Mouse (Mus musculus) limb, embryonic 15.5 days (tissue): ENCODE measurements around the gene Smarca4. TPM values are rescaled to one million over a fixed set of nuclear protein-coding genes. Genes with fewer than 3 reads are reported as not detected.
"Not testable (repeated sequence)": the region's sequence is repeated elsewhere in the genome, so short reads cannot be mapped to it uniquely, and the experiment has no call there.

Source experiments
- ATAC-seq: fragments of 200-750 bp; cut with Nextera tagmentation; 2 replicates; pipeline ENCODE4 v1.8.0; 2017; ENCODE audit warnings: low read depth, moderate TSS enrichment; ENCODE audit not compliant: insufficient number of reproducible peaks, low FRiP score, low TSS enrichment
- H3K27ac ChIP-seq: fragments of 300-500 bp; sonication (generic); 2 replicates; pipeline ENCODE4 v1.5.1; 2015; ENCODE audit warnings: moderate library complexity, mild to moderate bottlenecking, inconsistent platforms
- H3K27me3 ChIP-seq: fragments of 300-500 bp; sonication (generic); 2 replicates; pipeline ENCODE4 v1.6.1; 2015; ENCODE audit warnings: inconsistent platforms
- H3K36me3 ChIP-seq: fragments of 300-500 bp; sonication (generic); 2 replicates; pipeline ENCODE4 v1.6.1; 2015; ENCODE audit warnings: inconsistent platforms
- H3K4me1 ChIP-seq: fragments of 300-500 bp; sonication (generic); 2 replicates; pipeline ENCODE4 v1.6.1; 2015; ENCODE audit warnings: inconsistent platforms
- H3K4me2 ChIP-seq: fragments of 300-500 bp; sonication (generic); 2 replicates; pipeline ENCODE4 v1.6.1; 2015; ENCODE audit warnings: mild to moderate bottlenecking, inconsistent platforms
- H3K4me3 ChIP-seq: fragments of 300-500 bp; sonication (generic); 2 replicates; pipeline ENCODE4 v1.5.1; 2015; ENCODE audit warnings: mild to moderate bottlenecking, inconsistent platforms
- H3K9ac ChIP-seq: fragments of 300-500 bp; sonication (generic); 2 replicates; pipeline ENCODE4 v1.6.1; 2015; ENCODE audit warnings: inconsistent platforms
- H3K9me3 ChIP-seq: fragments of 300-500 bp; sonication (generic); 2 replicates; pipeline ENCODE4 v1.6.1; 2016; ENCODE audit warnings: inconsistent platforms
- WGBS: fragments of 180-500 bp; shearing (Covaris S2); methylation state at CpG from one replicate; pipeline ENCODE4 v1.1.7; 2015; 5-methylcytosine and 5-hydroxymethylcytosine counted together
- polyA plus RNA-seq: library from polyadenylated mRNA; unstranded; fragments of >200 nt; fragmentation: Nextera tagmentation; extraction: Ambion mirVana; gene quantifications from 2 replicates; pipeline ENCODE4 v1.2.1, GENCODE M21; 2015

Smarca4 gene
- polyA plus RNA-seq, 1 experiment from 2014 or later, result 65.4 TPM

- H3K27me3 ChIP-seq, result no peaks in the 10 kb centered on the region
- no peak overlapping the region for H3K27ac ChIP-seq
- no peak for ATAC-seq
- peaks cover 94% of the 10 kb centered on the region for H3K36me3 ChIP-seq
- 88% methylated on average over 4 of the region's 4 CpGs for WGBS
- H3K4me2 ChIP-seq, result no peak overlapping the region
- H3K9ac ChIP-seq, result no peak overlapping the region
- no peaks in the 10 kb centered on the region for H3K9me3 ChIP-seq
- no peaks in the 10 kb centered on the region for H3K4me1 ChIP-seq
- no peak overlapping the region for H3K4me3 ChIP-seq
Observed at GRCm38 (mm10) chr9:21680448-21680847, 64.5 kb downstream of the Smarca4 start.

- Histone ChIP-seq H3K4me2 (no peak overlapping the region), H3K9me3 (no peaks in the 10 kb centered on the region), H3K36me3 (peaks cover 94% of the 10 kb centered on the region), H3K9ac (no peak overlapping the region), H3K27ac (no peak overlapping the region), H3K4me3 (no peak overlapping the region), H3K4me1 (no peaks in the 10 kb centered on the region), H3K27me3 (no peaks in the 10 kb centered on the region)
- WGBS, result 82% methylated on average over 4 of the region's 4 CpGs
- ATAC-seq, result no peak
Observed at GRCm38 (mm10) chr9:21682827-21683226, 66.9 kb downstream of the Smarca4 start.

- Histone ChIP-seq H3K9ac (no peak overlapping the region), H3K27me3 (no peaks in the 10 kb centered on the region), H3K4me3 (no peak overlapping the region), H3K4me2 (no peak overlapping the region), H3K9me3 (no peaks in the 10 kb centered on the region), H3K36me3 (peaks cover 93% of the 10 kb centered on the region), H3K27ac (no peak overlapping the region), H3K4me1 (no peaks in the 10 kb centered on the region)
- no peak for ATAC-seq
- WGBS, result 77% methylated on average over 3 of the region's 3 CpGs
Observed at GRCm38 (mm10) chr9:21683897-21684296, 67.9 kb downstream of the Smarca4 start.

GRCm38 (mm10) chr9:21688554-21688953 is 72.6 kb downstream of the Smarca4 start:
- Histone ChIP-seq H3K27me3 (no peaks in the 10 kb centered on the region), H3K36me3 (peaks cover 94% of the 10 kb centered on the region), H3K27ac (no peak overlapping the region), H3K9me3 (no peaks in the 10 kb centered on the region), H3K4me2 (no peak overlapping the region), H3K4me1 (no peaks in the 10 kb centered on the region), H3K4me3 (no peak overlapping the region), H3K9ac (no peak overlapping the region)
- WGBS, result 90% methylated on average over 7 of the region's 7 CpGs
- ATAC-seq, result no peak

- Histone ChIP-seq H3K36me3 (peaks cover 89% of the 10 kb centered on the region), H3K9ac (no peak overlapping the region), H3K4me3 (no peak overlapping the region), H3K27me3 (no peaks in the 10 kb centered on the region), H3K4me2 (no peak overlapping the region), H3K4me1 (no peaks in the 10 kb centered on the region), H3K27ac (no peak overlapping the region), H3K9me3 (no peaks in the 10 kb centered on the region)
- ATAC-seq, result no peak
- 87% methylated on average over 3 of the region's 3 CpGs for WGBS
Observed at GRCm38 (mm10) chr9:21690031-21690430, 74.1 kb downstream of the Smarca4 start.

GRCm38 (mm10) chr9:21691862-21692261 is 75.9 kb downstream of the Smarca4 start:
- Histone ChIP-seq H3K4me2 (no peak overlapping the region), H3K4me3 (no peak overlapping the region), H3K4me1 (no peaks in the 10 kb centered on the region), H3K9ac (no peak overlapping the region), H3K9me3 (no peaks in the 10 kb centered on the region), H3K27me3 (no peaks in the 10 kb centered on the region), H3K27ac (no peak overlapping the region), H3K36me3 (peaks cover 86% of the 10 kb centered on the region)
- 55% methylated on average over 2 of the region's 2 CpGs for WGBS
- ATAC-seq, result no peak

GRCm38 (mm10) chr9:21692491-21692890 is 76.5 kb downstream of the Smarca4 start:
- 94% methylated on average over 4 of the region's 4 CpGs for WGBS
- no peak for ATAC-seq
- Histone ChIP-seq H3K9ac (no peak overlapping the region), H3K27ac (no peak overlapping the region), H3K4me1 (no peaks in the 10 kb centered on the region), H3K27me3 (no peaks in the 10 kb centered on the region), H3K36me3 (peaks cover 86% of the 10 kb centered on the region), H3K4me3 (no peak overlapping the region), H3K9me3 (no peaks in the 10 kb centered on the region), H3K4me2 (no peak overlapping the region)

- no peak overlapping the region for H3K4me3 ChIP-seq
- no peaks in the 10 kb centered on the region for H3K9me3 ChIP-seq
- H3K36me3 ChIP-seq, result peaks cover 85% of the 10 kb centered on the region
- H3K9ac ChIP-seq, result no peak overlapping the region
- H3K4me2 ChIP-seq, result no peak overlapping the region
- H3K27me3 ChIP-seq, result no peaks in the 10 kb centered on the region
- no peaks in the 10 kb centered on the region for H3K4me1 ChIP-seq
- no peak overlapping the region for H3K27ac ChIP-seq
- no peak for ATAC-seq
Observed at GRCm38 (mm10) chr9:21694071-21694470, 78.1 kb downstream of the Smarca4 start.

GRCm38 (mm10) chr9:21695229-21695792 is 79.3 kb downstream of the Smarca4 start:
- no peak for ATAC-seq
- Histone ChIP-seq H3K4me1 (no peaks in the 10 kb centered on the region), H3K36me3 (peaks cover 87% of the 10 kb centered on the region), H3K4me2 (no peak overlapping the region), H3K9me3 (no peaks in the 10 kb centered on the region), H3K9ac (no peak overlapping the region), H3K27ac (no peak overlapping the region), H3K27me3 (no peaks in the 10 kb centered on the region), H3K4me3 (no peak overlapping the region)
- 95% methylated on average over 5 of the region's 5 CpGs for WGBS

- Histone ChIP-seq H3K27ac (no peak overlapping the region), H3K4me2 (no peak overlapping the region), H3K27me3 (no peaks in the 10 kb centered on the region), H3K36me3 (peaks cover 89% of the 10 kb centered on the region), H3K9me3 (no peaks in the 10 kb centered on the region), H3K4me3 (no peak overlapping the region), H3K4me1 (no peaks in the 10 kb centered on the region), H3K9ac (no peak overlapping the region)
- 83% methylated on average over 6 of the region's 6 CpGs for WGBS
- no peak for ATAC-seq
Observed at GRCm38 (mm10) chr9:21697121-21697520, 81.2 kb downstream of the Smarca4 start.

GRCm38 (mm10) chr9:21699280-21699679 is 83.3 kb downstream of the Smarca4 start:
- not testable (repeated sequence) for H3K9me3 ChIP-seq, H3K27me3 ChIP-seq, ATAC-seq, H3K9ac ChIP-seq, H3K27ac ChIP-seq, H3K4me1 ChIP-seq, H3K4me2 ChIP-seq, H3K4me3 ChIP-seq
- H3K36me3 ChIP-seq, result peaks cover 90% of the 10 kb centered on the region
- 84% methylated on average over 6 of the region's 6 CpGs for WGBS

GRCm38 (mm10) chr9:21701091-21701490 is 85.1 kb downstream of the Smarca4 start:
- Histone ChIP-seq H3K4me1 (no peaks in the 10 kb centered on the region), H3K27ac (no peak overlapping the region), H3K4me3 (no peak overlapping the region), H3K9ac (no peak overlapping the region), H3K9me3 (no peaks in the 10 kb centered on the region), H3K4me2 (no peak overlapping the region), H3K36me3 (peaks cover 92% of the 10 kb centered on the region), H3K27me3 (no peaks in the 10 kb centered on the region)
- ATAC-seq, result no peak
- WGBS, result 93% methylated on average over 14 of the region's 14 CpGs

- Histone ChIP-seq H3K4me3 (no peak overlapping the region), H3K4me1 (no peaks in the 10 kb centered on the region), H3K27me3 (no peaks in the 10 kb centered on the region), H3K36me3 (peaks cover 93% of the 10 kb centered on the region), H3K4me2 (no peak overlapping the region), H3K27ac (no peak overlapping the region), H3K9me3 (no peaks in the 10 kb centered on the region), H3K9ac (no peak overlapping the region)
- ATAC-seq, result no peak
- WGBS, result 95% methylated on average over 7 of the region's 7 CpGs
Observed at GRCm38 (mm10) chr9:21703494-21703893, 87.5 kb downstream of the Smarca4 start.
